Mouse (Mus musculus): ENCODE results near the gene Tsc1.

- TF ChIP-seq POU5F1 (IDR thresholded peaks at IDR 0.05; ENCODE audit: borderline replicate concordance, low read length) (no peak), CTCF (conservative IDR thresholded peaks at IDR 0.05; ENCODE audit: low read length) (no peak)
These were observed 21.9 kb downstream of the Tsc1 start for GRCm38 (mm10) chr2:28662891-28663290.

Measured in E14TG2a.4 (cell line).